In genomic region chr12:73879730-73880129, GRCm38 (mm10) we compare ENCODE assay signal across 23 mouse cellular contexts. TPM values are rescaled to one million over a fixed set of nuclear protein-coding genes. Genes with fewer than 3 reads are reported as not detected.
A peak's percentile ranks its signal among the peaks of the same experiment; 100 is the strongest.
DNase-seq lines count a peak whose midpoint lies in the region; ATAC-seq and TF ChIP-seq lines count a peak whose summit lies in the region.
"Had no signal": no experiment of that assay in that cellular context is flagged by ENCODE, and none has a peak within 500 bp of the region (broad histone marks: within the 10 kb centered on the region; RNA-seq: fewer than 3 reads in every experiment).

No protein-coding gene starts in this region.

- H3K4me1 ChIP-seq in embryonic fibroblast, embryonic 13.5 days (ENCODE audit: control insufficient read depth, insufficient read depth, low read length) = peaks cover 6% of the 10 kb centered on the region; the same call in 1 of the 2 replicates

- H3K4me3 ChIP-seq in embryonic fibroblast, embryonic 13.5 days (ENCODE audit: insufficient read depth, low read length) = no peak overlapping the region
- H3K4me3 ChIP-seq: embryonic facial prominence, embryonic 13.5 days; embryonic facial prominence, embryonic 15.5 days had no signal

- peak overlapping the region; percentile 20; the same call in 1 of the 2 replicates for H3K27ac ChIP-seq in embryonic fibroblast, embryonic 13.5 days (ENCODE audit: insufficient read depth, low read length)

- ATAC-seq in CD4-positive, CD25-positive, alpha-beta regulatory T cell, adult 4 months = peak; percentile 58
- peak; percentile 36 for ATAC-seq in inflammation-experienced regulatory T-cells, adult 6 months
- ATAC-seq: forebrain, embryonic 14.5 days; forebrain, embryonic 16.5 days had no signal

- TF ChIP-seq POLR2A in embryonic fibroblast, embryonic 13.5 days (IDR thresholded peaks at IDR 0.05; ENCODE audit: low read depth, low read length) = no peak

- no peak for TF ChIP-seq CTCF in embryonic fibroblast, embryonic 13.5 days (IDR thresholded peaks at IDR 0.05; ENCODE audit: borderline replicate concordance, insufficient read depth, low read length)

- peak; percentile 5 for DNase-seq in heart, adult 11 months
- no peak for DNase-seq in heart, adult 18-20 months
- DNase-seq in gastrocnemius, adult 18-20 months (ENCODE audit: low spot score) = no peak
- no peak for DNase-seq in frontal cortex, adult 2 months (ENCODE audit: extremely low spot score in 1 of 2, low spot score in 1 of 2)
- no peak for DNase-seq in frontal cortex, postnatal 36 days (ENCODE audit: low spot score in 2 of 2)
- DNase-seq: adrenal gland, adult 8-10 months; adrenal gland, postnatal 14 days; B cell, adult 2 months; cerebellum, adult 11-12 months; cerebellum, adult 2 months; cerebellum, adult 9-10 months; cerebellum, postnatal 10 days; cerebellum, postnatal 25 days; embryo, embryonic 11 days had no signal

RNA-seq across cellular contexts. Expression of gene Hif1a, which starts 21.4 kb away (rescaled TPM):
- 10 to 100 TPM; 39.5 to 43.2 TPM for total RNA-seq in heart, adult 18-20 months (2021)
- polyA plus RNA-seq in CD4-positive, CD25-positive, alpha-beta regulatory T cell, adult 4 months (2017; shearing (Covaris generic)) = 10 to 100 TPM; 71.8 to 75.2 TPM
- 219 and 312 TPM in 2 replicates for polyA plus RNA-seq in embryonic fibroblast, embryonic 13.5 days (2011; ENCODE audit: insufficient read length, low read depth, missing spikeins)
- polyA plus RNA-seq in inflammation-experienced regulatory T-cells, adult 6 months (2017; shearing (Covaris generic)) = 10 to 100 TPM; 76.4 to 90.9 (median 87.6) TPM
- total RNA-seq in gastrocnemius, adult 18-20 months (2021) = 10 to 100 TPM; 10.5 to 17.9 TPM
- polyA plus RNA-seq in frontal cortex, adult 2 months (2012; rRNA removed) = 36.7 and 46.6 TPM in 2 replicates

RNA-seq across cellular contexts. Expression of gene Gm49321, which starts 57.7 kb away (rescaled TPM):
- 1 to 10 TPM; 6.0 to 6.5 TPM for total RNA-seq in heart, adult 18-20 months (2021)
- 10 to 100 TPM; 13.2 to 14.3 TPM for polyA plus RNA-seq in CD4-positive, CD25-positive, alpha-beta regulatory T cell, adult 4 months (2017; shearing (Covaris generic))
- polyA plus RNA-seq in embryonic fibroblast, embryonic 13.5 days (2011; ENCODE audit: insufficient read length, low read depth, missing spikeins) = 14.7 and 15.7 TPM in 2 replicates
- 10 to 100 TPM; 12.6 to 21.2 (median 13.8) TPM for polyA plus RNA-seq in inflammation-experienced regulatory T-cells, adult 6 months (2017; shearing (Covaris generic))
- 1 to 10 TPM; 2.1 to 2.2 TPM for total RNA-seq in gastrocnemius, adult 18-20 months (2021)
- polyA plus RNA-seq in frontal cortex, adult 2 months (2012; rRNA removed) = not detected in 2 replicates
- total RNA-seq: MEL had no signal
- polyA plus RNA-seq: cerebellum, adult 2 months; cortical plate, adult 2 months had no signal

Comparison
In these comparisons a context has a peak if more than half of its experiments do, and no peak if none do; other contexts are left out.
1. RNA of gene Gm49321, which starts 57.7 kb away (polyA plus RNA-seq): 14.7 to 15.7 TPM in embryonic fibroblast, embryonic 13.5 days, 13.2 to 14.3 TPM in CD4-positive, CD25-positive, alpha-beta regulatory T cell, adult 4 months and 12.6 to 21.2 TPM in inflammation-experienced regulatory T-cells, adult 6 months; not detected in frontal cortex, adult 2 months; every median in the first group is over 10 times any median in the second.